Mouse (Mus musculus) liver, postnatal 0 days (tissue): ENCODE results near the gene Pip4k2b. TPM values are rescaled to one million over a fixed set of nuclear protein-coding genes. Genes with fewer than 3 reads are reported as not detected.
"Not testable (repeated sequence)": the region's sequence is repeated elsewhere in the genome, so short reads cannot be mapped to it uniquely, and the experiment has no call there.

Experiments
- ATAC-seq: fragments of 200-750 bp; cut with Nextera tagmentation; 2 replicates; pipeline ENCODE4 v1.8.0; 2017; ENCODE audit warnings: mild to moderate bottlenecking, moderate library complexity
- DNase-seq: peaks from one replicate; pipeline ENCODE4 v3.0.0-alpha.2; 2016
- H3K27ac ChIP-seq: fragments of 300-500 bp; sonication (generic); 2 replicates; pipeline ENCODE4 v1.5.1; 2014; ENCODE audit warnings: antibody characterized with exemption, moderate library complexity, mild to moderate bottlenecking, low read depth
- H3K27me3 ChIP-seq: fragments of 300-500 bp; sonication (generic); 2 replicates; pipeline ENCODE4 v1.6.1; 2014; ENCODE audit warnings: low read length, control low read depth, mixed read lengths; ENCODE audit not compliant: insufficient read depth
- H3K36me3 ChIP-seq: fragments of 300-500 bp; sonication (generic); replicated peaks from 2 replicates; pipeline ENCODE4 v1.6.1; 2014; ENCODE audit warnings: mild to moderate bottlenecking, control low read depth, low read length, moderate library complexity, mixed read lengths; ENCODE audit not compliant: insufficient read depth
- H3K4me1 ChIP-seq: fragments of 300-500 bp; sonication (generic); 2 replicates; pipeline ENCODE4 v1.6.1; 2014; ENCODE audit warnings: antibody characterized with exemption, mild to moderate bottlenecking, control low read depth; ENCODE audit not compliant: insufficient read depth
- H3K4me2 ChIP-seq: fragments of 300-500 bp; sonication (generic); 2 replicates; pipeline ENCODE4 v1.6.1; 2014; ENCODE audit warnings: low read depth, mild to moderate bottlenecking, low read length, moderate library complexity, mixed read lengths
- H3K4me3 ChIP-seq: fragments of 300-500 bp; sonication (generic); 2 replicates; pipeline ENCODE4 v1.5.1; 2014; ENCODE audit warnings: low read depth, low read length
- H3K9ac ChIP-seq: fragments of 300-500 bp; sonication (generic); replicated peaks from 2 replicates; pipeline ENCODE4 v1.6.1; 2014; ENCODE audit warnings: mild to moderate bottlenecking, moderate library complexity
- H3K9me3 ChIP-seq: fragments of 300-500 bp; sonication (generic); 2 replicates; pipeline ENCODE4 v1.6.1; 2016; ENCODE audit warnings: mild to moderate bottlenecking, control low read depth, low read length, mixed read lengths
- CTCF ChIP-seq: sonication (generic); IDR thresholded peaks from 2 replicates; pipeline ENCODE4 v1.5.1; 2016; ENCODE audit warnings: antibody characterized with exemption, low read depth
- EP300 ChIP-seq: IDR thresholded peaks from 2 replicates; pipeline ENCODE4 v1.6.1; 2016; ENCODE audit warnings: antibody characterized with exemption, low read depth, mild to moderate bottlenecking
- WGBS: fragments of 180-500 bp; shearing (Covaris S2); extraction: QIAGEN DNeasy Blood & Tissue Kit; methylation state at CpG from one replicate; pipeline ENCODE4 v1.1.7; 2014; ENCODE audit not compliant: insufficient replicate concordance; 5-methylcytosine and 5-hydroxymethylcytosine counted together
- polyA plus RNA-seq: library from polyadenylated mRNA; unstranded; fragments of >200 nt; fragmentation: Nextera tagmentation; extraction: Ambion mirVana; gene quantifications from 2 replicates; pipeline ENCODE4 v1.2.1, GENCODE M21; 2015

The Pip4k2b gene
- polyA plus RNA-seq, 1 experiment from 2014 or later = 0.59 TPM

GRCm38 (mm10) chr11:97736645-97737044 lies 7.9 kb downstream of the Pip4k2b start:
- Histone ChIP-seq H3K4me3 (no peak overlapping the region), H3K4me2 (no peak overlapping the region), H3K27me3 (no peaks in the 10 kb centered on the region), H3K9me3 (no peaks in the 10 kb centered on the region), H3K27ac (no peak overlapping the region), H3K4me1 (peaks cover 3% of the 10 kb centered on the region; the same call in 1 of the 2 replicates), H3K9ac (no peak overlapping the region), H3K36me3 (peaks cover 7% of the 10 kb centered on the region)
- no peak for TF ChIP-seq CTCF
- no peak for TF ChIP-seq EP300
- ATAC-seq (no peak), DNase-seq (no peak)
- WGBS = 84% methylated on average over 5 of the region's 5 CpGs

- H3K27ac ChIP-seq, H3K9me3 ChIP-seq, H3K9ac ChIP-seq, H3K4me3 ChIP-seq, ATAC-seq, H3K27me3 ChIP-seq, H3K4me1 ChIP-seq, DNase-seq, H3K4me2 ChIP-seq: not testable (repeated sequence)
- 58% methylated on average over 5 of the region's 5 CpGs for WGBS
- peaks cover 17% of the 10 kb centered on the region for H3K36me3 ChIP-seq
Observed at GRCm38 (mm10) chr11:97734810-97735209, 9.7 kb downstream of the Pip4k2b start.

- no peak overlapping the region for H3K9ac ChIP-seq
- peaks cover 25% of the 10 kb centered on the region for H3K36me3 ChIP-seq
- H3K4me2 ChIP-seq = no peak overlapping the region
- no peak overlapping the region for H3K4me3 ChIP-seq
- no peak for DNase-seq
- H3K9me3 ChIP-seq = no peaks in the 10 kb centered on the region
- ATAC-seq = no peak
- 36% methylated on average over 10 of the region's 10 CpGs for WGBS
- H3K27ac ChIP-seq = no peak overlapping the region
- no peaks in the 10 kb centered on the region for H3K27me3 ChIP-seq
- H3K4me1 ChIP-seq = no peaks in the 10 kb centered on the region
- TF ChIP-seq CTCF (no peak), EP300 (no peak)
Observed at GRCm38 (mm10) chr11:97733689-97734088, 10.8 kb downstream of the Pip4k2b start.

- TF ChIP-seq CTCF = no peak
- no peak for TF ChIP-seq EP300
- Histone ChIP-seq H3K27ac (peak overlapping the region; percentile 63; the same call in 1 of the 2 replicates), H3K4me1 (0 out of 2 replicates have a peak, but pooled peaks cover 2% of the 10 kb centered on the region), H3K4me3 (no peak overlapping the region), H3K9ac (no peak overlapping the region), H3K9me3 (no peaks in the 10 kb centered on the region), H3K36me3 (peaks cover 40% of the 10 kb centered on the region), H3K4me2 (no peak overlapping the region; the same call in 1 of the 2 replicates), H3K27me3 (no peaks in the 10 kb centered on the region)
- DNase-seq = no peak
- ATAC-seq = peak; percentile 15; the same call in 1 of the 2 replicates
- 63% methylated on average over 7 of the region's 7 CpGs for whole genome bisulfite sequencing
Observed at GRCm38 (mm10) chr11:97728730-97729129, 15.8 kb downstream of the Pip4k2b start.

DNA sequence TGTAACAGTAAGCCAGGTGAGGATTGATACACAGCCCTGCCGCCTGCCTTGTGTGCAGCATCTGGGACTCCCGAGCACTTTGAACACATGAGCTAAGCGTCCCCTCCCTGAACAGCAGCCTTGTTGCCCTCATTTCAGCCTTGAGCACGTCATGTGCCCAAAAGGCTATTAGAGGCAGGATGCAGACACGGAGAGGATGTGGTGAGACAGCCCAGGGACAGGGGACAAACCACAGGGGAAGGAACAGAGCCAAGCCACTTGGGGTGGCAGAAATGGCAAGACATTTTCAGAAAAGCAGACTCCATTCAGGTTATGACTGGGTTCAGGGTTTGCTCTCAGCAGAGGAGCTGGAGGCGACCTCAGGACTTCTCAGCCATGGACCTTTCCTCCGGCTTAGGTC lies 16.2 kb downstream of the Pip4k2b start:
- Histone ChIP-seq H3K27me3 (no peaks in the 10 kb centered on the region), H3K4me1 (0 out of 2 replicates have a peak, but pooled peaks cover 2% of the 10 kb centered on the region), H3K27ac (peak overlapping the region; percentile 63; the same call in 1 of the 2 replicates), H3K4me2 (no peak overlapping the region; the same call in 1 of the 2 replicates), H3K36me3 (peaks cover 41% of the 10 kb centered on the region), H3K9me3 (no peaks in the 10 kb centered on the region), H3K4me3 (no peak overlapping the region), H3K9ac (no peak overlapping the region)
- whole genome bisulfite sequencing = 46% methylated on average over 7 of the region's 7 CpGs
- DNase-seq (peak; percentile 52), ATAC-seq (peak; percentile 48; the same call in 1 of the 2 replicates)
- no peak for TF ChIP-seq CTCF
- TF ChIP-seq EP300 = no peak

DNA sequence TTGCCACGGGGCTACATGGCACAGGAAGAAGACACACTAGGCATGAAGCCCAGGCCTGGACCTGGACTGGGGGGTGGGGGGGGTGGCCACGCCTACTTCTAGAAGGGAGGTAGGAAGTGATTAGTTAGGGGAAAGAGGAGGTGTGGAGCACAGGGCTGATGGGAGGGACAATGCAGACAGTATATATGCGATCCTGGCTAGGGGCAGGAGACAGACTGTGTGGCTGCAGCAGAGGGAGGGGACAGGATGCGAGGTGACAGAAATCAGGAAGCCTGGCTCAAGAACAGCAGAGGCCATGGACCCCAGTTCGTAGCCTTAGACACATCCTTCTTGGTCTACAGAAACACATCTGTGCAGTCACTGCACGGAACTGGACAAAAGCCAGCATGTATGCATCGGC lies 20.8 kb downstream of the Pip4k2b start:
- 52% methylated on average over 7 of the region's 7 CpGs for WGBS
- H3K27ac ChIP-seq = 0 out of 2 replicates have a peak overlapping the region, but pooled peaks have one; percentile 12
- H3K4me1 ChIP-seq = 0 out of 2 replicates have a peak, but pooled peaks cover 7% of the 10 kb centered on the region
- H3K9me3 ChIP-seq = 0 out of 2 replicates have a peak, but pooled peaks cover 2% of the 10 kb centered on the region
- ATAC-seq = peak; percentile 41
- DNase-seq = no peak
- TF ChIP-seq EP300 = no peak
- H3K36me3 ChIP-seq = peaks cover 47% of the 10 kb centered on the region
- no peaks in the 10 kb centered on the region for H3K27me3 ChIP-seq
- H3K4me2 ChIP-seq = no peak overlapping the region
- no peak overlapping the region for H3K9ac ChIP-seq
- H3K4me3 ChIP-seq = no peak overlapping the region
